In the genomic region with DNA sequence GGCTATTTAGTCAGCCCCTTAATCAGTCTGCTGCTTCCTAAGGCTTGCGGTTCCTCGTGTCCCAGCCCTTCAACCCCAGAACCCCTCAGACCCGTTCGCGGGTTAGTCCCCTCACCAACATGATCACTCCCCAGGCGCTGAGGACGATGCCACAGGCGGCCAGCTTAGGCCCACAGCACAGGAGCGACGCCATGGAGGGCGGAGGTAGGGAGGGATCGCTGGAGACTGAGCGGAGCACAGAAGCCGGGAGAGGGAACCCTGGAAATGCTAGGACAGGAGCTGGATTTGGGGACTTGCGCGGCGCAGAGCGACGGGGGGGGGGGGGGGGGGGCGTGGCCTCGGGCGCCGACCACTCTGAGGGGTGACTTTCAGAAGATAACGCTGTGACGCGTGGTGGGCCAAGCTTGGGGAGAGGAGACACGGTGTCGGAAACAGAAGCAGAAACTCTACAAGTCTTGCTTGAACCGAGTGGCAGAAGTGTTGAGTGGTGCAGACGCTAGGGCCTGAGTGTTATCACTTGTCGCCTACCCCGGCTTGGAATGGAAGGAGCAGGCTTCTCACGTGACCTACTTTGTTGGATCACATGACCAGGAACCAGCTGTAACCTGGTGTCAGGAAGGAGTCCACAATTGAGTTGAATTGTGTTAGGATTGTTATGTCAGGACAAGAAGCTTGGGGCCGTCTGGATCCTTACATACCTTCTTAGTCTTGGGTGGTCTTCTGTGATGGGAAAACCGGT, we compare ENCODE assay signal across 8 mouse cellular contexts. TPM values are rescaled to one million over a fixed set of nuclear protein-coding genes. Genes with fewer than 3 reads are reported as not detected.
DNase-seq lines count a peak whose midpoint lies in the region; ATAC-seq and TF ChIP-seq lines count a peak whose summit lies in the region.

A gene (minus strand): TSS at position 290 of the 739 bp plus-strand sequence.
A gene (minus strand): TSS at position 302 of the 739 bp plus-strand sequence.

- H3K36me3 ChIP-seq in E14TG2a.4 (ENCODE audit: insufficient read depth, low read length) = peaks cover 22% of the 10 kb centered on the region
- peaks cover 14% of the 10 kb centered on the region for H3K36me3 ChIP-seq in forebrain, embryonic 13.5 days (ENCODE audit: poor library complexity, severe bottlenecking)
- peaks cover 9% of the 10 kb centered on the region; the same call in 1 of the 2 replicates for H3K36me3 ChIP-seq in neural tube, embryonic 14.5 days (ENCODE audit: control insufficient read depth, insufficient read depth, low read length)
- no peaks in the 10 kb centered on the region for H3K36me3 ChIP-seq in testis, adult 2 months (ENCODE audit: control insufficient read depth, insufficient read depth, low read length)

- H3K4me3 ChIP-seq in E14TG2a.4 (replicated peaks; ENCODE audit: low read length) = peak within 1 kb of the TSS; percentile 99
- peak within 1 kb of the TSS; percentile 94 for H3K4me3 ChIP-seq in forebrain, embryonic 13.5 days
- peak within 1 kb of the TSS; percentile 93 for H3K4me3 ChIP-seq in neural tube, embryonic 14.5 days (ENCODE audit: low read depth, low read length)
- peak within 1 kb of the TSS; percentile 90 for H3K4me3 ChIP-seq in testis, adult 2 months (ENCODE audit: control insufficient read depth, low read depth, low read length)

- H3K27ac ChIP-seq in forebrain, embryonic 13.5 days = peak within 1 kb of the TSS; percentile 84
- H3K27ac ChIP-seq in neural tube, embryonic 14.5 days (ENCODE audit: low read depth, low read length) = peak within 1 kb of the TSS; percentile 80
- peak within 1 kb of the TSS; percentile 95 for H3K27ac ChIP-seq in testis, adult 2 months (ENCODE audit: control insufficient read depth, insufficient read depth, low read depth, low read length)

- peaks cover 55% of the 10 kb centered on the region for H3K4me1 ChIP-seq in E14TG2a.4 (replicated peaks; ENCODE audit: low read depth, low read length)
- peaks cover 32% of the 10 kb centered on the region for H3K4me1 ChIP-seq in forebrain, embryonic 13.5 days
- peaks cover 27% of the 10 kb centered on the region for H3K4me1 ChIP-seq in neural tube, embryonic 14.5 days (ENCODE audit: control insufficient read depth, insufficient read depth, low read length)
- peaks cover 3% of the 10 kb centered on the region for H3K4me1 ChIP-seq in testis, adult 2 months (ENCODE audit: control insufficient read depth, insufficient read depth, low read length)

- under 1% methylated on average over 27 of the region's 35 CpGs for WGBS in forebrain, embryonic 13.5 days
- WGBS in neural tube, embryonic 14.5 days = under 1% methylated on average over 29 of the region's 35 CpGs

- ATAC-seq in forebrain, embryonic 13.5 days = peak; percentile 59
- peak; percentile 44 for ATAC-seq in neural tube, embryonic 14.5 days (ENCODE audit: low read depth)

- no peak for TF ChIP-seq CTCF in E14TG2a.4 (conservative IDR thresholded peaks at IDR 0.05; ENCODE audit: low read length)
- TF ChIP-seq CTCF in testis, adult 2 months (IDR thresholded peaks at IDR 0.05; ENCODE audit: control insufficient read depth, insufficient read depth, insufficient replicate concordance, low read depth, low read length) = no peak

- H3K4me2 ChIP-seq in forebrain, embryonic 13.5 days = peak within 1 kb of the TSS; percentile 99
- H3K4me2 ChIP-seq in neural tube, embryonic 14.5 days (ENCODE audit: low read depth, low read length) = peak within 1 kb of the TSS; percentile 99

- TF ChIP-seq POLR2A in testis, adult 2 months (IDR thresholded peaks at IDR 0.05; ENCODE audit: control insufficient read depth, low read depth, low read length) = peak; percentile 40

- peak; percentile 76 for DNase-seq in c-Kit-positive CD71-negative TER-119-negative erythroid progenitor cells, embryonic 14.5 days (ENCODE audit: low read depth)
- peak; percentile 72 for DNase-seq in heart, postnatal 25 days (ENCODE audit: low spot score)
- peak; percentile 81 to 92 for DNase-seq in layer of hippocampus, adult 18-20 months (ENCODE audit: low spot score in 2 of 2)
- peak; percentile 84 to 87 for DNase-seq in lung, adult 18-20 months

- intact Hi-C loops in heart, postnatal 25 days (cut with DNase I) = no loop called here

- H3K9me3 ChIP-seq in E14TG2a.4 (ENCODE audit: low read length) = no peaks in the 10 kb centered on the region
- H3K9me3 ChIP-seq in forebrain, embryonic 13.5 days (replicated peaks) = no peaks in the 10 kb centered on the region
- H3K9me3 ChIP-seq in neural tube, embryonic 14.5 days (ENCODE audit: control insufficient read depth, low read length) = no peaks in the 10 kb centered on the region

- no peaks in the 10 kb centered on the region for H3K27me3 ChIP-seq in E14TG2a.4 (ENCODE audit: insufficient read depth, low read length)
- H3K27me3 ChIP-seq in forebrain, embryonic 13.5 days = 0 out of 2 replicates have a peak, but pooled peaks cover 5% of the 10 kb centered on the region
- H3K27me3 ChIP-seq in neural tube, embryonic 14.5 days (ENCODE audit: control insufficient read depth, insufficient read depth, low read length) = no peaks in the 10 kb centered on the region
- no peaks in the 10 kb centered on the region for H3K27me3 ChIP-seq in testis, adult 2 months (ENCODE audit: control insufficient read depth, insufficient read depth, low read length)

- peak within 1 kb of the TSS; percentile 91 for H3K9ac ChIP-seq in forebrain, embryonic 13.5 days
- peak within 1 kb of the TSS; percentile 85 for H3K9ac ChIP-seq in neural tube, embryonic 14.5 days (replicated peaks; ENCODE audit: low read depth, low read length)

RNA-seq across cellular contexts. Expression of the first gene that starts in this region (rescaled TPM):
- 10.7 and 12.1 TPM in 2 replicates for polyA plus RNA-seq in forebrain, embryonic 13.5 days (2015; fragmentation: Nextera tagmentation; extraction: Ambion mirVana)
- total RNA-seq in heart, postnatal 25 days (2021) = 1 to 10 TPM; 2.1 to 2.3 TPM
- total RNA-seq in layer of hippocampus, adult 18-20 months (2021) = 1 to 10 TPM; 5.6 to 6.7 TPM
- polyA plus RNA-seq in neural tube, embryonic 14.5 days (2014; fragmentation: Nextera tagmentation; extraction: Ambion mirVana) = 12.7 and 13.3 TPM in 2 replicates
- 3.4 and 3.7 TPM in 2 replicates for polyA plus RNA-seq in testis, adult 2 months (2012; rRNA removed)

RNA-seq across cellular contexts. Expression of the second gene that starts in this region (rescaled TPM):
- polyA plus RNA-seq in forebrain, embryonic 13.5 days (2015; fragmentation: Nextera tagmentation; extraction: Ambion mirVana) = 227 and 236 TPM in 2 replicates
- 100 to 1,000 TPM in 1 of 2 experiments, 10 to 100 TPM in 1; 87.9 to 103 TPM for total RNA-seq in heart, postnatal 25 days (2021)
- total RNA-seq in layer of hippocampus, adult 18-20 months (2021) = 100 to 1,000 TPM; 262 to 272 TPM
- 389 and 413 TPM in 2 replicates for polyA plus RNA-seq in neural tube, embryonic 14.5 days (2014; fragmentation: Nextera tagmentation; extraction: Ambion mirVana)
- polyA plus RNA-seq in testis, adult 2 months (2012; rRNA removed) = 112 and 119 TPM in 2 replicates

Comparison
In these comparisons a context has a peak if more than half of its experiments do, and no peak if none do; other contexts are left out.
1. Peak in every context shown above with its lines: DNase-seq, ATAC-seq, H3K4me3 ChIP-seq and H3K27ac ChIP-seq.